Mouse (Mus musculus) embryonic fibroblast, embryonic 13.5 days (primary cell): ENCODE measurements at regions not wholly inside any gene's neighbourhood (a gene's known extent, or its start where the extent isn't known, plus 50 kb on each side); places are given as distances from the start of the nearest gene placed in this dataset.

Source experiments
- CTCF ChIP-seq: IDR thresholded peaks from 2 replicates; pipeline ENCODE4 v1.5.1; 2011; ENCODE audit warnings: mild to moderate bottlenecking, control low read depth, low read length, moderate library complexity, borderline replicate concordance; ENCODE audit not compliant: insufficient read depth
- POLR2A ChIP-seq: IDR thresholded peaks from 2 replicates; pipeline ENCODE4 v1.6.1; 2011; ENCODE audit warnings: low read depth, mild to moderate bottlenecking, control low read depth, low read length, moderate library complexity

DNA sequence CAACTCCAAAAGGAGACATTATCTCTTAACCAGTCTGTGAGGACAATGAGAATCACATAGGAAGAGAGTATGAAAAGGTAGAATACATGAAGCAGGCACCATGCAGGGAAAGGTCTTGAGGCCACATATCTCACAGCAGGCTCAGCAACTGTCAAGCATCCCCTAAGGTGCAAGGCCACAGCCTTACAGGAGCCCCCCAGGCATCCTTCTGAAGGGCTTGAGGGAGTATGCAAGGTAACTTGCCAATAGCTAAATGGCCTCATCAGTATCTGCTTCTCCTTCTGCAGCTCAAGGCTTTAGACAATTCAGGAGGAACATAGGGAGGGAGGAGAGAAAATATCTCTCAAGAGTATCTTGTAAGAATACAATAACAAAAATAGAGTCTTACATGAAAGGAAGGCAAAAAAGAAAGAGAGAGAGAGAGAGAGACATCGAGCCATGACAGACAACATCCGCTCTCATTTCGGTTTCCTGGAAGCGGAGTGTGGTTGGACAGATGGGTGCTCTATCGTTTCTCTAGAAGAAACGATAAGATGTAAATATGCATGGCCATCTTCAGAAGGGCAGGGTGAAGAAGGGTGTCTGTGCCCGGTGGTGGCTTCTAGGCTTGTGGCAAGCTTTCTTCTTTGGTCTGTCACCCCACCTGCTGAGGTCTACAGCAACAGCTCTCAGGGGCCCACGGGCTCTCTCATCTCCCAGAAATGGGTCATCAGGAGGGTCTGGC, 349.6 kb upstream of the 3110018I06Rik start:
- TF ChIP-seq POLR2A, result no peak
- TF ChIP-seq CTCF, result no peak
